Mouse (Mus musculus) hindbrain, embryonic 11.5 days (tissue): ENCODE measurements at regions not wholly inside any gene's neighbourhood (a gene's known extent, or its start where the extent isn't known, plus 50 kb on each side); places are given as distances from the start of the nearest gene placed in this dataset.

Experiments used
- ATAC-seq: fragments of 200-750 bp; cut with Nextera tagmentation; 2 replicates; pipeline ENCODE4 v1.8.0; 2017; ENCODE audit warnings: mild to moderate bottlenecking, moderate TSS enrichment, moderate library complexity; ENCODE audit not compliant: low FRiP score
- DNase-seq: peaks from one replicate; pipeline ENCODE4 v3.0.0-alpha.2; 2015; ENCODE audit warnings: low spot score
- H3K27ac ChIP-seq: fragments of 300-500 bp; sonication (generic); 2 replicates; pipeline ENCODE4 v1.5.1; 2014; ENCODE audit warnings: mild to moderate bottlenecking, low read depth, low read length
- H3K27me3 ChIP-seq: fragments of 300-500 bp; sonication (generic); 2 replicates; pipeline ENCODE4 v1.6.1; 2014; ENCODE audit warnings: mild to moderate bottlenecking, low read length, moderate library complexity, mixed read lengths; ENCODE audit not compliant: control insufficient read depth, insufficient read depth
- H3K36me3 ChIP-seq: fragments of 300-500 bp; sonication (generic); 2 replicates; pipeline ENCODE4 v1.6.1; 2014; ENCODE audit warnings: mild to moderate bottlenecking, low read length, moderate library complexity, mixed read lengths; ENCODE audit not compliant: control insufficient read depth, insufficient read depth
- H3K4me1 ChIP-seq: fragments of 300-500 bp; sonication (generic); replicated peaks from 2 replicates; pipeline ENCODE4 v1.6.1; 2014; ENCODE audit warnings: low read length, mixed read lengths; ENCODE audit not compliant: control insufficient read depth, insufficient read depth
- H3K4me2 ChIP-seq: fragments of 300-500 bp; sonication (generic); replicated peaks from 2 replicates; pipeline ENCODE4 v1.6.1; 2014; ENCODE audit warnings: mild to moderate bottlenecking, low read depth, low read length
- H3K4me3 ChIP-seq: fragments of 300-500 bp; sonication (generic); 2 replicates; pipeline ENCODE4 v1.5.1; 2014; ENCODE audit warnings: low read depth, low read length
- H3K9ac ChIP-seq: fragments of 300-500 bp; sonication (generic); 2 replicates; pipeline ENCODE4 v1.6.1; 2014; ENCODE audit warnings: low read depth, low read length
- H3K9me3 ChIP-seq: fragments of 300-500 bp; sonication (generic); 2 replicates; pipeline ENCODE4 v1.6.1; 2016; ENCODE audit warnings: low read length; ENCODE audit not compliant: control insufficient read depth
- WGBS: fragments of 180-500 bp; shearing (Covaris S2); extraction: QIAGEN DNeasy Blood & Tissue Kit; methylation state at CpG from one replicate; pipeline ENCODE4 v1.1.7; 2014; 5-methylcytosine and 5-hydroxymethylcytosine counted together

DNA sequence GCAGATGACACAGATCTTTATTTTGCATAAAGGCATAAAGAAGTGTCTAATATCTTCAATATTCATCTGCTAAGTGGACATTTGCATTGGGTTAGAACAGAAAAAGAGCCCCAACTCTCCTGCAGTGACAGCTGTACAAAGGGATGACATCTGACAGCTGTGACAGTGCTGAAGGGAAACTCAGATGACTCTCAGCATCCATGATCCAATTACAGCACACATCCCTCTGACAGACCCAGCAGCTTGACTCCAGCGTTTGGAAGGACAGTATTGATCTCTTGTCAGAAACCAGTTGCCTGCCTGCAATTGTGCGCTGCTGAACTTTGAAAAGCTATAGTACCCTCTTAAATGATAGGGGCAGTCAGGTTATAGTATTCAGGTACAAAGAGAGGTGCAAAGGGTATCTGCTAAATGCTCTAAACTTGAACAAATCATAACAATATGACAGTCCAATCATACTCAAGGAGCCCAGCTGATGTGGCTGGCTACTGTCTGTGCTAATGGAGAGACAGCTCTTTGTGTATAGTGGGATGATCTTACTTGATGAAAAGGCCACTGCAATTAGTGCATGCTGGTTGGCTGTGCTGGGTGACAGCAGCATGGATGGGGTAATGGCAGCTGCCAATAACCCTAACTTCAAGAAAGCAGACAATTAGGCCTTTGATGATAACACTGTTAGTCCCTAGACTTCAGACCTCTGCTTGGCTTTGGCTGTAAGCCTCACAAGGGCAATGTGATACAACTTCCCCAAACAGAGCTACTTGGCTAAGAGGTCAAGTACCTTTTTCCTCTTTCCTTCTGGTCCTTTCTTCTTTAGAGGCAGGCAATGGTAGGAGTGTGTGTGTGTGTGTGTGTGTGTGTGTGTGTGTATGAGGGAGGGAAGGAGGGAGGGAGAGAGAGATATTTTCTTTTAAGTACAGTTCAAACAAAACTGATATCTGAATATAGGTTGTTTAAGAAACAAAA lies 662.9 kb downstream of the Nr4a2 start:
- peak; percentile 83 for ATAC-seq
- 51% methylated on average over 2 of the region's 2 CpGs for WGBS
- H3K27ac ChIP-seq = peak overlapping the region; percentile 58; the same call in 1 of the 2 replicates
- no peaks in the 10 kb centered on the region for H3K27me3 ChIP-seq
- H3K36me3 ChIP-seq = no peaks in the 10 kb centered on the region
- H3K9me3 ChIP-seq = no peaks in the 10 kb centered on the region
- H3K4me1 ChIP-seq = 0 out of 2 replicates have a peak, but pooled peaks cover 2% of the 10 kb centered on the region
- H3K4me3 ChIP-seq = no peak overlapping the region
- DNase-seq = no peak
- H3K9ac ChIP-seq = no peak overlapping the region
- no peak overlapping the region for H3K4me2 ChIP-seq

DNA sequence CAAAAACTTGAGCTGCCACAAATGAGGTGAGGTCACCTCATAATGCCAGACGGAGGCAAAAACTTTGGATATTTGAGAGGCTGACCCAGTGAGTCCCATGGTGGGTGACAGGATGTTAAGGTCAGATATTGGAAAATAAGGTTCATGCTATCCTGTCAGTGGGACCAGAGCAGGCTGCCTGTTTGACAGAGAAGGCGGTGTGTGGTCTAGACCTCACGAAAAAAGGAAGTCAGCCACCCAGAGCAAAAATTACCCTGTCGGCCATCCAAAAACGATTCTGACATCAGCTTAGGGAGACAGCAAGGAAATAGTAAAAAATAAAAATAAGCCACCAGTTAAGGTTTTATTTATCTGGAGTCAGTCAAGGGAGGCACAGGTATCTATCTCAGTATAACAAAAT lies 664.4 kb downstream of the Nr4a2 start:
- Histone ChIP-seq H3K27me3 (no peaks in the 10 kb centered on the region), H3K9ac (no peak overlapping the region), H3K4me3 (no peak overlapping the region), H3K4me2 (no peak overlapping the region), H3K9me3 (no peaks in the 10 kb centered on the region), H3K36me3 (no peaks in the 10 kb centered on the region), H3K4me1 (0 out of 2 replicates have a peak, but pooled peaks cover 3% of the 10 kb centered on the region), H3K27ac (no peak overlapping the region)
- ATAC-seq (no peak), DNase-seq (no peak)
- 55% methylated on average over 5 of the region's 5 CpGs for WGBS

DNA sequence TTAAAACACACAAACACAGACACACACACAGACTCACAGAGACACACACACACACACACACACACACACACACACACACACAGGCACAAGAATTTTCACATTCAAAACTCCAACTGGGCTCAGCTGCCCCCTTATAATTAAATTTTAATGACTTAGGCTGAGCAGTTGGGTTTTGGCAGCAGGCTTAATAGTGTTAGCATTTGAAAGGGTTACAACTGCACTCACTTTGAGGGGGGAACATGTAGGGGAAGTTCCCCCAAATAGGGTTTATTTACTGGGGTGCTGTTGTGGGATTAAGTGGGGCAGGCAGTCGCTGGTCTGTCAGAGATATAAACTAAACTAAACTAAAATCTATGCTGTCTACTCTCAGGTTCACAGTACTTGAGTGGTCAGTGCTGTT lies 666.2 kb downstream of the Nr4a2 start:
- ATAC-seq (0 out of 2 replicates have a peak, but pooled peaks have one; percentile 6), DNase-seq (no peak)
- Histone ChIP-seq H3K27ac (no peak overlapping the region), H3K9me3 (no peaks in the 10 kb centered on the region), H3K36me3 (no peaks in the 10 kb centered on the region), H3K9ac (no peak overlapping the region), H3K4me1 (0 out of 2 replicates have a peak, but pooled peaks cover 3% of the 10 kb centered on the region), H3K4me3 (no peak overlapping the region), H3K4me2 (no peak overlapping the region), H3K27me3 (no peaks in the 10 kb centered on the region)
- WGBS = 39% methylated on average over 1 of the region's 1 CpGs

DNA sequence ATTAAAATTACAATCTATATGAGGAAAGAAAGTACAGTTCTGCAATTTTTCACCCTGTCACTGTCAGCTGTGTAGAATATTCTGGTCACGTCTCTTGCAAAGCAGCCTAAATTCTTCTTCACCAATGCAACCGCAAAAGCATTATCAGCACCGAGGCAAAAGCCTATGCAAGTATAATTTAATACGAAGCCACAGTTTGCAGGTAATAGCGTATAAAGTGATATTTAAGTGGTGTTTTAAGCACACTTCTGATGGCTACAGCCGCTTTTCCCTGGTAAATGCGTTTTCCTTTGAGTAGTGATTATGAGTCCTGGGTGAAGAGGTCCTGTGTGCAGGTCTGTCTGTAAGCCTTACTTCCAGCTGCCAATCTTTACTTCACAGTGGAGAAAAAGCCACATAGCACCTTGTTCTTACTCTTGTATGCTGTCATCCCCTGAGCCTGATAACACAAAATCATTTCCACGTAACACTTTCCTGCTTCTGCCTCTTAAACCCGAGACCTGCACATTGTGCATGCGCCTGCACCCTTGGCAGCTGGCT lies 667.9 kb downstream of the Nr4a2 start:
- no peak for ATAC-seq
- H3K4me1 ChIP-seq = 0 out of 2 replicates have a peak, but pooled peaks cover 3% of the 10 kb centered on the region

DNA sequence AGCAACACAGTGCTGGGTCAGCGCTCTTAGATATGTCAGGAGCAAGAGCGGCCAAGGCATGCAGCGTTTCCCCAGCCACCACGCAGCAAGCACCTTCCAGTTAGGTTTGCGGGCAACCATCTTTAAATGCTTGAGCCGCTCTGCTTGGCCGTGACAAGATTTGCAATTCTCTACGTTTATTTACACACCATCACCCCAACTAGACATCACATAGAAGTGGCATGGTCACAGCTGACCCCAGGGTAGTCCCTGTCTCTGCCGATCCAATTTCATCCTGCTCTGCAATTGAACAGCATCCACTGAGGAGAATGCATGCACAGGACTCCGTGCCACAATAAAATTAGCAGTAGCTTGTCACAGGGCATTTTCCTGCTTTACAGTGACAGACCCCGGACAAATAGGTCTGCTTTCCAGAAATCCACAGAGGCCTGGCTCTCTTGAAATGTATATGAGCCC lies 669.2 kb downstream of the Nr4a2 start:
- 8% methylated on average over 11 of the region's 11 CpGs for WGBS
- peak; percentile 52 for DNase-seq
- peak overlapping the region; percentile 45; the same call in 1 of the 2 replicates for H3K27ac ChIP-seq

More for the DNA sequence above, 667.9 kb downstream of the Nr4a2 start:
- H3K4me3 ChIP-seq = no peak overlapping the region
- H3K9ac ChIP-seq = no peak overlapping the region
- no peak overlapping the region for H3K4me2 ChIP-seq
- no peak overlapping the region for H3K27ac ChIP-seq
- DNase-seq = no peak
- no peaks in the 10 kb centered on the region for H3K9me3 ChIP-seq
- H3K27me3 ChIP-seq = no peaks in the 10 kb centered on the region
- H3K36me3 ChIP-seq = no peaks in the 10 kb centered on the region
- 67% methylated on average over 10 of the region's 10 CpGs for WGBS

DNA sequence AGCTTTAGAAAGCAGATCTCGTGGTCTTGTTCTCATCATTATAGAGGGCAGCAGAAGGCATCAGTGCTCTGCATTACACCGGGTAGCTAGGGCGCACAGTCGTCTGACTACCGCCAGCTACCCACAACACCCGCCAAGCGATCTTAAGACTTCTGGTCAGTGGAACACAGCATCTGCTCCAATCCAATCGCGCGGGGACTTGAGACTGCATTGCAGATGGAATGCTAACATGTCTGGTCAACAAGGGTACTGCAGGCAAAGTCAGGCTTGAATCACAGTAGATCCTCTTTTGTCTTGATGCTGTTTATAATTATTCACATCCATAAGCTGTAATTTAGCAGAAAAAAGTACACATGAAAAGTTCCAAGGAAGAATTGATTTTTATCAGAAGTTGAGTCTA lies 682.9 kb downstream of the Nr4a2 start:
- WGBS = 83% methylated on average over 10 of the region's 10 CpGs
- no peak overlapping the region for H3K9ac ChIP-seq
- H3K4me2 ChIP-seq = no peak overlapping the region
- no peaks in the 10 kb centered on the region for H3K36me3 ChIP-seq
- no peaks in the 10 kb centered on the region for H3K9me3 ChIP-seq
- H3K4me3 ChIP-seq = no peak overlapping the region
- no peak overlapping the region for H3K27ac ChIP-seq
- ATAC-seq (no peak), DNase-seq (no peak)
- no peaks in the 10 kb centered on the region for H3K27me3 ChIP-seq
- no peaks in the 10 kb centered on the region for H3K4me1 ChIP-seq

More for the DNA sequence above, 669.2 kb downstream of the Nr4a2 start:
- no peak overlapping the region; the same call in 1 of the 2 replicates for H3K4me3 ChIP-seq
- H3K36me3 ChIP-seq = no peaks in the 10 kb centered on the region
- ATAC-seq = peak; percentile 67
- no peaks in the 10 kb centered on the region for H3K9me3 ChIP-seq
- peak overlapping the region; percentile 18 for H3K4me2 ChIP-seq
- no peaks in the 10 kb centered on the region for H3K27me3 ChIP-seq
- no peak overlapping the region for H3K9ac ChIP-seq
- 0 out of 2 replicates have a peak, but pooled peaks cover 3% of the 10 kb centered on the region for H3K4me1 ChIP-seq
